Mouse (Mus musculus): ENCODE data around the gene Ntn4. TPM values are rescaled to one million over a fixed set of nuclear protein-coding genes. Genes with fewer than 3 reads are reported as not detected.

Gene Ntn4
- polyA plus RNA-seq, 1 experiment from 2014 or later: 0.17 TPM

DNA sequence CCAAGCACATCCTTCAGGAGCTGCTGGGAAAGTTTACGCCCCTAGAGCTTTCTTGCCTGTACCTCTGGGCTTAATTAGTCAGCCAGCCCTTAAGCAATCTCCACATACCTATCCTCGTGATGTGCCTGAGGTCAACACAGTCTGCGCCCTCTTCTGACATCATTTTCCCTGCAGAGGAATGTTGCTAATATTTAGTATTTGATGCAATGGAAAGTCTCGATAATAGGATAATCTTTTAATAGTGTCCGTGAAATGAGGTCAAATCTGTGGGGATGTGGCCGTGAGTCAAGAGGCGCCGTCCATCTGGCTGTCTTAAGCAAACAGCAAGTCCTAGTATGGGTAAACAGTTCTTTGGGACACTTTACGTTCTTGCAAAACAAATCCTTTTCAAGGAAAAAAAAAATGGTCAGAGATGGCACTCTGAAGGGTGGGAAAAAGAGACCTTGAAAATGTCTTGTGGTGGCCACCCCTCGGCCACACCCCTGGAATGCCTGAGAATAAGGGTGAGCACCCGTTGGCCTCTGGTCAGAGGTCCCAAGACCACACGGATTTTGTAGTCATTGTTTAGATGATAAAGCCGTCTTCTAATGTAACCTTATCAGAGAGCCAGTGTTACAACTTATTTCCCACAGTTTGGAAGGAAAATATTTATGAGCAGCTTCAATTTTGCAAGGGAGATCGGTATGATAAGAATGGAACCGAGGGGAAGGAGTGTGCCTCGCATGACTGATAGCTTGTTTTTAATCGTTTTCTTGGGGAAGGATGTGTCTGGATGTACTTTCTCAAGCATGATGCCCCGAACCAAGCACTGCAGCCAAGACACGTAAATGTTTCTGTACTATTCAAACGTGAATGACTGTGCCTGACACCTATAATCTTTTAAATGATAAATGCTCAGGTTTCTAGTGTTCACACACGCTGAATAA is 109.0 kb downstream of the Ntn4 start:
- 46% methylated on average over 21 of the region's 21 CpGs for WGBS (ENCODE audit: insufficient replicate concordance)
- no peak for ATAC-seq

DNA sequence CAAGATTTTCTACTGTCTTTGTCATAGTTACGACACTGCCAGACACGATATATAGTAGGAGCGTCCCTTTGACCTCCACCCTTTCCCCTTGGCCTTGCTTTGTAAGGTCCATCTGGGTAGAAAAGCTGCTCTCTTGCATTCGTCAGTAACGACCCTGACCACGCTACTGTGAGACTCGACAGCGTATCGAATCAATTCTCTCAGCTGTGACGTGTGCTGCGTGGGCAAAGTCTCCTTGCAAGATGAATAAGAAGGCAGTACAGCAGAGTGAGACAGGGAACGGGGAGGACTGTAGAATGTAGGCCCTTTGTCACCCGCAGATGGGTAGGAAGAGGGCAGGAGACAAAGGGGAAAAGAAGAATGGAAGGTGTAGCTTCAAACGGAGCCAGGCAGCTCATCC is 110.8 kb downstream of the Ntn4 start:
- Histone ChIP-seq H3K4me2 (no peak overlapping the region), H3K9me3 (replicated peaks) (no peaks in the 10 kb centered on the region), H3K27ac (no peak overlapping the region), H3K36me3 (no peaks in the 10 kb centered on the region), H3K9ac (no peak overlapping the region), H3K4me1 (peaks cover 12% of the 10 kb centered on the region; the same call in 1 of the 2 replicates), H3K4me3 (no peak overlapping the region), H3K27me3 (replicated peaks) (no peaks in the 10 kb centered on the region)
- ATAC-seq: no peak
- WGBS (ENCODE audit: insufficient replicate concordance): 73% methylated on average over 14 of the region's 14 CpGs

More for the DNA sequence above, 109.0 kb downstream of the Ntn4 start:
- Histone ChIP-seq H3K4me2 (no peak overlapping the region), H3K27ac (no peak overlapping the region), H3K9me3 (replicated peaks) (no peaks in the 10 kb centered on the region), H3K27me3 (replicated peaks) (no peaks in the 10 kb centered on the region), H3K4me3 (no peak overlapping the region), H3K9ac (no peak overlapping the region), H3K36me3 (no peaks in the 10 kb centered on the region), H3K4me1 (peaks cover 11% of the 10 kb centered on the region; the same call in 1 of the 2 replicates)

DNA sequence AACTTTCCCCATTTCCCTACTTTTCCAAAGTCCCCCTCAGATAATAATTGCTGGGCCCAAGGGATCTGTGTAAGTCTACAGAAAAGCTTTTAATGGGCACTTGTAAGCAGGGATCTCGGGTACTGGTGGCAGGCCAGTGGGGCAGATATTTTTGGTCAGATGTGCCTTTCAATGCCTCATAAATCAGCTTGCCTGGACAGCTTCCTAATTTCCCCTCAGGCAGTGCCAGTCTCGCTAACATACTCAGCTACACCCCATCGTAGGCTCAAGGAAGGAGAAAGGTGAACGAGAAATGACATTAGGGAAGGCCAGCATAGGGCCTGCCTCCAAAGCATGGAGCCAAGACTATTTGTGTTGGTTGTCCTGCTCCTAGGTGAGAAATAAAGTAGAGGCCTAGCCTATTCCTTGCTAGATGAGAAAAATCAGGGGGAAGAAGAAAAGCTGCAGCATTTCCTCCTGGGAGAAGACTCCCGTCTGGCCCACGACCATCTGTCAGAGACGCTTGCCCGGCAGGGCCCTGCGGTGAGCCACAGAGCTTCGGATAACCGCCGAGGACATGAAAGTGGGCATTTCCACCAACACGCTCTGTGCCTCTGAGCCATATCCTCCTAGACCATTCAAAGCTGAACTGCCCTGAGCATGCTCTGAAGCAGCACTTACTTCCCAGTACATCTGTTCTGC is 113.4 kb downstream of the Ntn4 start:
- Histone ChIP-seq H3K27ac (no peak overlapping the region), H3K4me2 (no peak overlapping the region), H3K36me3 (no peaks in the 10 kb centered on the region), H3K27me3 (replicated peaks) (no peaks in the 10 kb centered on the region), H3K9me3 (replicated peaks) (no peaks in the 10 kb centered on the region), H3K4me3 (no peak overlapping the region), H3K4me1 (peaks cover 34% of the 10 kb centered on the region), H3K9ac (no peak overlapping the region)
- 82% methylated on average over 13 of the region's 13 CpGs for WGBS (ENCODE audit: insufficient replicate concordance)
- no peak for ATAC-seq

DNA sequence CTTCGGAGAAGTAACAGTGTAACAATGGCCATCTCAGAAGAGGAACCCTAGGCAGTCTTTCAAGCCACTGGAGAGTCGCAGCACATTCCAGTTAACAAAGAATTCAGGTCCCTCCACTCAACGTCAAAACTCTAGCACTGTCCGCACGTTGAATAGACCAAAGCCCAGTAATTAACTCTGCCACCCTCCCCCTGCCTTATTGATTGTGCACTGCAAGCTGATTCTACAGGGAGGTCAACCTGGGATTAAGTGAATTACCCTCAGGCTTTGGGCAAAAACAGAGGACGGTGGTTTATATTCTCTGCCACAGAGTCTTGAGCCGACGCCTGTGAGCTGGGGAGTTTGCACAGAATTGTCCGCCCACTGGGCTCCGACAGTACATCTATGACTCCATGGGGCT is 115.7 kb downstream of the Ntn4 start:
- Histone ChIP-seq H3K4me1 (peaks cover 23% of the 10 kb centered on the region), H3K27ac (no peak overlapping the region), H3K4me2 (no peak overlapping the region), H3K36me3 (no peaks in the 10 kb centered on the region), H3K9ac (no peak overlapping the region), H3K4me3 (no peak overlapping the region), H3K27me3 (replicated peaks) (no peaks in the 10 kb centered on the region), H3K9me3 (replicated peaks) (no peaks in the 10 kb centered on the region)
- ATAC-seq: no peak
- WGBS (ENCODE audit: insufficient replicate concordance): 74% methylated on average over 10 of the region's 10 CpGs

DNA sequence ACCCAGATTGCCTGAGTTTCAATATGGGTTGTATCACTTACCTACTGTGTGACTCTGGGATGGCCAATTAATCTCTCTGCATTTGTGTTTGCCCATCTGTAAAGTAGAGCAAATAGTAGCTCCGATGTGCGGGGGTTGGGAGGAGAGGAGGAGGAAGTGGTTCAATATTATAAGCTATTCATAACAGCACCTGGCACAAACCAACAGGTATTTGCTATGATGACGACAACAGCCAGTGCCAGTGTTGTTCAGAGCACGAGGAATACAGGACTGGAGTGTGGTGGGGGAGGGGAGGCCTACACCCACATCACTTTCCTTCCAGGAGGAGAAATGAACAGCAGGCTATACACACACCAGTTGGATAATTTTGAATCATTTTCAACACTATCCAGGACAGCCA is 119.2 kb downstream of the Ntn4 start:
- no peak overlapping the region for H3K9ac ChIP-seq
- no peak for ATAC-seq
- no peaks in the 10 kb centered on the region for H3K27me3 ChIP-seq (replicated peaks)
- peaks cover 23% of the 10 kb centered on the region for H3K4me1 ChIP-seq
- H3K4me3 ChIP-seq: no peak overlapping the region
- no peaks in the 10 kb centered on the region for H3K9me3 ChIP-seq (replicated peaks)
- no peaks in the 10 kb centered on the region for H3K36me3 ChIP-seq
- H3K27ac ChIP-seq: no peak overlapping the region
- WGBS (ENCODE audit: insufficient replicate concordance): 58% methylated on average over 4 of the region's 4 CpGs
- H3K4me2 ChIP-seq: no peak overlapping the region

DNA sequence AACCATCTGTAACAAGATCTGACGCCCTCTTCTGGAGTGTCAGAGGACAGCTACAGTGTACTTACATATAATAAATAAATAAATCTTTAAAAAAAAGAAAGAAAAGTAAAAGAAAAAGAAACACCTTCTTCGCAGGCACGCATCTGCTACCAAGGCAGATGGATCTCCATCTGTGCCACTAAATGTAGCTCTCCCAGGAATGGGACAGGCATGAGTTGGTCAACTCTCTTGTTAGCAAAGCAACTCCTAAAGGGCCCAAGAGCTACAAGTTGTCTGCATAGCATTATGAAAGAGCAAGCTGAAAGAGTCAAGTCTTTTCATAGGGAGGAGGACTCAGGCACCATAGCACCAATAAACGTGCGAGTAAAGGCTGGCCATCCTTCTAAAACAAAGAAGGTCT is 119.9 kb downstream of the Ntn4 start:
- Histone ChIP-seq H3K4me3 (no peak overlapping the region), H3K9me3 (replicated peaks) (no peaks in the 10 kb centered on the region), H3K36me3 (no peaks in the 10 kb centered on the region), H3K27ac (no peak overlapping the region), H3K27me3 (replicated peaks) (no peaks in the 10 kb centered on the region), H3K4me1 (peaks cover 23% of the 10 kb centered on the region), H3K9ac (no peak overlapping the region), H3K4me2 (no peak overlapping the region)
- 74% methylated on average over 5 of the region's 5 CpGs for WGBS (ENCODE audit: insufficient replicate concordance)
- ATAC-seq: no peak

DNA sequence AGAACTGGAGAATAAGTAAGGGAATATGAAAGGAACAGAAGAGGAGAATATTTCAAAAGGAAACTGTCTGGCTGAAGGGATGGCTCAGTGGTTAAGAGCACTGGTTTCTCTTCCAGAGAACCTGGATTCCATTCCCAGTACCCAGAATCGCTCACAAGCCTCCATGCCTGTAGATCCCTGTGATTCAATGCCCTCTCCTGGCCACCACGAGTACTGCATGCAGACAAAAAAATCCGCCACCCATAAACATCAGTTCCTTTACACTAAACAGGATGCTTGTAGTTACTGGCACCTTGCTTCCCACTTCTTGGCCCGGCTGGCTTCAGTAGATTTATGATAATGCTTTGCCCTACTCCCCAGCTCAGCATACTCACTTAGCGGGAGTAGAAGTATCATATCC is 122.6 kb downstream of the Ntn4 start:
- WGBS (ENCODE audit: insufficient replicate concordance): 19% methylated on average over 5 of the region's 5 CpGs
- H3K9ac ChIP-seq: no peak overlapping the region
- H3K9me3 ChIP-seq (replicated peaks): no peaks in the 10 kb centered on the region
- H3K4me1 ChIP-seq: peaks cover 8% of the 10 kb centered on the region
- H3K36me3 ChIP-seq: no peaks in the 10 kb centered on the region
- no peak; the same call in 1 of the 2 replicates for ATAC-seq
- no peak overlapping the region for H3K27ac ChIP-seq
- no peaks in the 10 kb centered on the region for H3K27me3 ChIP-seq (replicated peaks)
- no peak overlapping the region for H3K4me2 ChIP-seq
- H3K4me3 ChIP-seq: no peak overlapping the region

DNA sequence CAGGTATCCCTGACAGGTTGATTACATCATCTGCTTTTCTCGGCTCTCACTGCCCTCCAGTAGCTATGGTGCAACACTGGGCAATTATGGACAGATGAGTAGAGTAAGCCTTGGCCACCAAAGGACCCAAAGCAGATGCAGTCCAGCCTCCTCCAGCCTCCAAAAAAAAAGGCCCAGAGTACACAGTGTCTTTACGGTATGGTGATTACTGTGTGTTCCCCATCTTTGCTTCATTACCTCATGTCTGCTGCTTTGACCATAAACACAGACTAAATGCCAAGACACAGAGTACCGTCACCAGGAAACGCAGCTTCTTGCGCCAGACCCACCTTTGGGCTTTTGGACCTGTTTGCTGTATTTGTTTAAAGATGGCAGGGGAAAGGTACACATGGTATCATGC is 125.7 kb downstream of the Ntn4 start:
- Histone ChIP-seq H3K4me2 (no peak overlapping the region), H3K36me3 (no peaks in the 10 kb centered on the region), H3K27me3 (replicated peaks) (no peaks in the 10 kb centered on the region), H3K27ac (no peak overlapping the region), H3K4me3 (no peak overlapping the region), H3K9me3 (replicated peaks) (no peaks in the 10 kb centered on the region), H3K4me1 (no peaks in the 10 kb centered on the region), H3K9ac (no peak overlapping the region)
- no peak for ATAC-seq
- WGBS (ENCODE audit: insufficient replicate concordance): 79% methylated on average over 5 of the region's 5 CpGs

DNA sequence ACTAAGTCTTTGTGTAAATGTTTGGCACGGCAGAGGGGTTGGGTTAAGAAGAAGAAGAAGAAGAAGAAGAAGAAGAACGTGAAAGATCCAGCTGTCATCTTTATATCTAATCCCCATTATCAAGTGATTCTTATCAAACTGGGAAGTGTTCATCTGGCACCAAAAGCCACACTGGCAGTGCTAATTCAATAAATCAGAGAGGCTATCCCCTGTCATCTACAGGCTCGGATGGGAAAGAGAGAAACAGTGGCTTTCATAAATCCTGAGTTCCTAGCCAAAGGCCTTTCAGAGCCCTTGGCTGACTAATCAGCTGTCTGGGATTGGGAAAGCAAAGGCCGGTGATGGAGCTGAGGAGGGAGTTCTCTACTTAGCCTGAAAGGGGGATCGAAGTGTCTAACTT is 126.8 kb downstream of the Ntn4 start:
- ATAC-seq: no peak
- Histone ChIP-seq H3K9ac (no peak overlapping the region), H3K4me3 (no peak overlapping the region), H3K4me2 (no peak overlapping the region), H3K27ac (no peak overlapping the region), H3K36me3 (no peaks in the 10 kb centered on the region), H3K27me3 (replicated peaks) (no peaks in the 10 kb centered on the region), H3K9me3 (replicated peaks) (no peaks in the 10 kb centered on the region), H3K4me1 (no peaks in the 10 kb centered on the region)
- WGBS (ENCODE audit: insufficient replicate concordance): 61% methylated on average over 5 of the region's 5 CpGs

DNA sequence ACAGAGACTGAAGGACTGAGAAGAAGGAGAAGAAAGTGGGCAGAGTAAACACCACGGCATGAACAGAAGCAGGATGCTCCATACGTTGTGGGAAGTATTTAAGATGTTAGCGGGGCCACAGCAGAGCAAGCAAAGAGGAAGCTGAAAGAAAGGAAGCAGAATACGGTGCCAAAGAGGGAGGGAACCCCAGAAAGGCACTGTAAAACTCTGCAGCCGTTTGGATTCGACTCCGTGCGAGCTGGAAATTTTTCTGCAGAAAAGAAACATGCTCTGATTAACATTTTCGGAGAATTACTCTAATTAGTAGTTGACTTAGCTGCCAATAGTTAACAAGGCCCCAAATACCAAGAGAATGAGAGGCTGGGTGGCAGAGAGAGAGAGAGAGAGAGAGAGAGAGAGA is 127.7 kb downstream of the Ntn4 start:
- Histone ChIP-seq H3K4me3 (no peak overlapping the region), H3K9me3 (replicated peaks) (no peaks in the 10 kb centered on the region), H3K27me3 (replicated peaks) (no peaks in the 10 kb centered on the region), H3K9ac (no peak overlapping the region), H3K36me3 (no peaks in the 10 kb centered on the region), H3K4me1 (no peaks in the 10 kb centered on the region), H3K4me2 (no peak overlapping the region), H3K27ac (no peak overlapping the region)
- no peak for ATAC-seq
- 30% methylated on average over 9 of the region's 9 CpGs for WGBS (ENCODE audit: insufficient replicate concordance)

DNA sequence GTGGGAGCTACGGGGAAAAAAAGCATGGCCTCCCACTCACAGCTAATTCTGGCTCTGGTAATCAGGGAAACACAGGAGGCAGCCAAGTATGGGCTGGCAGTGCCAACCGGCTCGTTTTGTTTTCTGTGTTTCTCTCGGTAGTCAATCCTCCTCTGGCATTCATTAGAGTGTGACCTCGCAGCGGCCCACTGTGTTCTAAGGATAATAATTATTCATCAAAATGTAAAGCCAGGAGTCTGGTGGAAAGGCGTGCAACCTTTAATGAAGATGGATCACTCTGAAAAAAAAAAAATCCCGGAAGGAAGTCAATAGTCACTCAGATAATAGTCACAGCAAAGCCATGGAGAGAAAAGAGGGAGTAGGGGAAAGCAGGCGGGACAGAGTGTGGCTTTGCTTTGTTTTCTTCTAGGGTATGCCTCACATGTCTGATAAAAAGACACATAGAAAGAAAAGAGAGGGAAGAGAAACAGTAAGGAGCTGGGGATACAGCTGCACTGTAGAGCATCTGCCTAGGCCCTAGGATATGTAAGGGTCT is 131.5 kb downstream of the Ntn4 start:
- WGBS (ENCODE audit: insufficient replicate concordance): 62% methylated on average over 9 of the region's 9 CpGs
- no peak overlapping the region for H3K4me2 ChIP-seq
- no peaks in the 10 kb centered on the region for H3K36me3 ChIP-seq
- H3K27me3 ChIP-seq (replicated peaks): peaks cover 7% of the 10 kb centered on the region; the same call in 1 of the 2 replicates
- H3K4me3 ChIP-seq: no peak overlapping the region
- no peak overlapping the region for H3K9ac ChIP-seq
- no peak for ATAC-seq
- no peak overlapping the region for H3K27ac ChIP-seq
- no peaks in the 10 kb centered on the region for H3K9me3 ChIP-seq (replicated peaks)
- H3K4me1 ChIP-seq: no peaks in the 10 kb centered on the region

DNA sequence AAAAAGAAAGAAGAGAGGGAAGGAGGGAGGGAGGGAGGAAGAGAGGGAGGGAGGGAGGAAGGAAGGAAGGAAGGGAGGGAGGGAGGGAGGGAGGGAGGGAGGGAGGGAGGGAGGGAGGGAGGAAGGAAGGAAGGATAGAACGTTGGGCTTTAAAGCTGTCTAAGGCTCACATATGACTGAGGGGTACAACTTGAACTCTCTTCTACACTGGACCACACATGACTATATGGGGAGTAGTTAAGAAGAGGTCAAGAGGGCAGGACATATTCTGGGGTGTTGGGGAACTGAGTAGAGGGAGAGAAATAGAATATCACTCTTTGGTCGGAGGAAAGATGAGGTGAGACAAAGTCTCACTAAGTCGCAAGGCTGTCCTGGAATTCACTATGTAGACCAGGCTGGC is 132.0 kb downstream of the Ntn4 start:
- no peaks in the 10 kb centered on the region for H3K36me3 ChIP-seq
- no peak overlapping the region for H3K4me2 ChIP-seq
- no peaks in the 10 kb centered on the region for H3K9me3 ChIP-seq (replicated peaks)
- no peak overlapping the region for H3K27ac ChIP-seq
- no peak for ATAC-seq
- H3K4me1 ChIP-seq: no peaks in the 10 kb centered on the region
- H3K9ac ChIP-seq: no peak overlapping the region
- no peak overlapping the region for H3K4me3 ChIP-seq
- WGBS (ENCODE audit: insufficient replicate concordance): 68% methylated on average over 3 of the region's 3 CpGs
- H3K27me3 ChIP-seq (replicated peaks): peaks cover 7% of the 10 kb centered on the region; the same call in 1 of the 2 replicates
